Mouse (Mus musculus) 3134 (cell line): Measurements from ENCODE around the gene Irf4.

ENCODE experiments used
- DNase-seq: peaks from one replicate; pipeline ENCODE4 v3.0.0-alpha.2; 2011; ENCODE audit warnings: low spot score; ENCODE audit not compliant: insufficient read length; ENCODE audit errors: extremely low read depth

The Irf4 gene

DNA sequence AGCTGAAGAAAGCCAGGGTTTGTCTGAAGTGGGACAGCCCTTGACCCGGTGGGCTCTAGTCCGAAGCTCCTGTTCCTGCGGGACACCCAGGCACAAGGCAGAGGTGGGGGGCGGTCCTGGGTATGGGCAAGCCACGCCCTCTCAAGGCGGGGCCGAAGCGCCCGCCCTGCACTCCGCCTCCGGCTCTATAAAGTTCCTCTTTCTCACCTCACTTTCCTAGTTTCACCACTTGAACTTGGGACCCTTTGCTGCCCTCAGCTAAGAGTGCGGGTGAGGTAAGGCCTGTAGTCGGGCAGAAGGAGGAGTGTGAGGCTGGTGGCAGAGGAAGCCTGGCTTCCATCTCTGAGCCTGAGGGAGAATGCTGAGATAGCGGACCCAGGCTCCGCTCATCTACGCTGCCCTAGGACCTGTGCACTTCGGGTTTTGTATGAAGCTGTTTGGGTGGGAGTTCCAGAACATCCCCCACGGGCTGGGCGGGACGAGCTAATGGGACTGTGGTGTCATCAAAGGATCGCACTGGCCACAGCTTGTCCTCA, at the start of gene Irf4:
Irf4 (plus strand) TSS at position 206 of the 536 bp plus-strand sequence.
- DNase-seq = peak; percentile 10

GRCm38 (mm10) chr13:30702695-30703094, 46.3 kb upstream of the Irf4 start:
- DNase-seq = no peak

DNA sequence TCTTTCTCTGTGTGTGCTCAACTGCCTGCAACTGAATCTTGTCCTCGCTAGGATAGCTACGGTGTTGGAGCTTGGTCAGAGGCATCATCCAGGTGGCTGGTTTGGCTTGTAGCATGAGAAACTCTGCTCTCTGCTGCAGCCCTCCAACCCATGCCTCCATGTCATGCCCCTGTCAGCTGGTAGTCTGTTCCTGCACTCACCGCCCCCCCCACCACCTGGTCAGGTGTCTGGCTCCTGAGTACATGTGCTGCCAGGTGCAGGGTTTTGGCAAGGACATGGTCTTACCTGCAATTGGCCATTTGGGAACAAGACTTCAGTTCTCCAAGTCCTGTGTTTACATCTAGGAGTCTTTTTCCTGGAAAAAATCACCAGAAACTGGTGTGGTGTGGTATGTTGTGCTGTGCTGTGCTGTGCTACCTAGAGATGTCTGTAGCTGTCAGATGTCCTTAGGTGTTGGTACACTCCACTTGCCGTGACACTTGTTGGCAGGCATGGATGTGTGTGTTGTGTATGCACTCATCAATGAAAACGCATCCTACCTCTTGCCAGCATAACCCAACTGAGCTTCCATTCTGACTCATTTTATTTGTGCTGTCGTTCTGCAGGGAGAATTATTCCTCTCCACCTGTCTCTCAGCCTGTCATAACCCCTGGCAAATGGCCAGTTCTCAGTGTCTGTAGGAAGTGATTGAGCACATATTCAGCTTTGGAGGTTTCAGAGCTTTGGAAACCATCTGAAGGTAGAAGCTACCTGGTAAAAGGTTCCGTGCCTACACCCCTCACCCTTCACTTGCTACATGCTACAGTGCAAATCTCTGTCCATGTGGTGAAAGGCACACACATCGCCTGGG, 44.6 kb upstream of the Irf4 start:
- DNase-seq = no peak

- DNase-seq = no peak
These were observed 38.0 kb upstream of the Irf4 start for GRCm38 (mm10) chr13:30711066-30711465.

DNA sequence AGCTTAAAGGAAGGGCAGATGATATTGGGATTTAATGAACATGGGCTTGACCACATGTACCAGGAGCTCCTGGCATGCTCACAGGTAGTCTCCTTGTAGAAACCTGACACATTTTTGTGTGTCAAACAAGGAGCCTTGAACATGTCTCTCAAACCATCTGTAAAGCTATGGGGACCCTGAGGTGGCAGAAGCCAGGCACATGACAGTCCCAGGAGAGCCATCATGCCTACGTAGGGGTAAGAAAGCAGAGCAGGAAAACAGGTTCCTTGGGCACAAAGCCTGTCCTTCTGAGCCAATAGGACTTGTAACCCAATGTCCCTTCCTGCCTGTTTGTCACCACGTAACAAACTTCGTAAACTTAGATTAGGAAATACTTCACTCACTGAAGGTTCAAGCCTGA, 37.3 kb upstream of the Irf4 start:
- no peak for DNase-seq

DNA sequence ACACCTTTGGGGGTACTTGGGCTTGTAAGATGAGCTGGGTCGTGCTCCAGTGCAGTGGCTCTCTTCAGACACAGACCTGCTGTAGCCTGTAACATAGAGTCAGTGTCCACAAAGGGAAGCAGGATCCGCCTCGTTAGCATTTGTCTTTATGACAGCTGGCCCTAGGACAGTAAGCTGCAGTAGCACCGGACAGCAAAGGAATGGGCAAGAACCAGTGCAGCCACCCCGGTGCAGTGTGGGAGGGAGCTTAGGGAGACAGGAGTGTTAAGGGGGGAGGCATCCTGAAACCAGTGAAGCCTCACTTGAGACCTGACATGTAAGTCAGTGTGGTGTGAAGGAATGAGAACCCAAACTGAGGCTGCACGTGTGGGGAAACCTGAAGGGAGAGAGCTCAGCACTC, 36.7 kb upstream of the Irf4 start:
- DNase-seq = no peak

DNA sequence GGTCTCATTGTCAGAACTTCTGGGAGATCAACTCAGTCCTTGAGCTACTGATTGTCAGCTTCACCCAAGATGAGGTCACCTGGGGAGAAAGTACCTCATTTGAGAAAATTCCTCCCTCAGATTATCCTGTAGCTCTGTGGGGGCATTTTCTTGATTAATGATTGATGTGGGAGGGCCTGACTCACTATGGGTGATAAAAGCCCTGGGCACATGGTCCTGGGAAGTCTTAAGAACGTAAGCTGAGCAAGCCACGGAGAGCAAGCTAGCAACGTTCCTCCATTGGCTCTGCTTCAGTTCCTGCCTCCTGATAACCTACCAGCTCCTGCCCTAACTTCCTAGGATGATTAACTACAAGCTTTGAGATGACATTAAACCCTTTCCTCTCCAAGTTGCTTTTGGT, 35.4 kb upstream of the Irf4 start:
- no peak for DNase-seq

DNA sequence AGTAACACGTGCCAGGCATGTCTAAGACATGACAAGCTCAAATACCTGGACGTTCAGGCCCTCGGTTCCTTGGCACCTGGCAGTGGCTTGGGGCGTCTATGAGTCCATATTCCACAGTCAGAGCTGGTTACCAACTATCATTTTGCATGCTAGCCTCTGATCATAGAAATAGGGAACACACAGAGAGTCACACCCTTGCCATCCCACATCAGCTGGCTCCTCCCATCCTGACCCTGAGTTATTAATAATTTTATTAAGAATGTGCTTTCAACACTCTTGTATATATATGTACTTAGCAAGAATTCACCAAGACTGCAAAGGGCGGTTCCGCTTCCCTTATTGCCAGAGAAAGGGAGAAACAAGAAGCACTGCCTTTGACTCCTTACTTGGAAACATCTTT, 34.5 kb upstream of the Irf4 start:
- DNase-seq = no peak

DNA sequence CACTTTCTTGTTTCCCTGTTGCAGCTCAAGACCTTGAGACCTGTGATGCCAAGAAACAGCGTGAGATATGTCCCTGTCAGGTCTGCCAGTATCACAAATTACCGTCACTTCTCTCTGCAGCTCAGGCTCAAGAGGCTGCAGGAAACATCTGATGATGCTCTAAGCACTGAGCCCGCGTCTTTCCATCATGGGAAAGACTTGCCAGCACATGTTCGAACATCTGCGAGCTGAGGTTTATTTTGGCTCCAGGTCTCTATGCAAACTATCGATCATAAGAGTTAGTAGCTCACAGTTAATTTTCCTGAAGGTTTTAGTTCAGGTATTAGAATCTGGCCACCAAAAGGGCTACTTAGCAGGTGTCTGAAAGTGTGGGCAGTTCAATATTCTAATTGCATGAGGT, 34.0 kb upstream of the Irf4 start:
- DNase-seq = no peak

DNA sequence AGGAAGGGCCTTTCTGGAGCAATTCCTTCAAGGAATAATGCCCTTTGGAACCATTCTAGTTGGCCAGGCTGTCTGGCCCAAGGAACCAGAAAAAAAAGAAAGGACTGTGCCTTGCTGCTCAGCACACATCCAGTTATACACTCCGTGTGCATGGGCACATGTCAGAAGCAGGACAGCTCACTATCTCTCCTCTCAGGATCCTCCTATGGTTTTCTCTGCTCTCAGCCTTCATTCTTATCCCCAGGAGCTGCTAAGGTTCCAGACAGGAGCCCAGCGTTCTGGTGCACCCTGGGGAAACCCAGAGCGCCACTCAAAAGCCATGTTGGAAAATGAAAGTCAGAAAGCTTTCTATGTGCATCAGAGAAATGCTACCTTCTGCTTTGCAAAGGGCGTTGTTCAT, 33.5 kb upstream of the Irf4 start:
- no peak for DNase-seq

- no peak for DNase-seq
These were observed 32.4 kb upstream of the Irf4 start for GRCm38 (mm10) chr13:30716611-30717010.

DNA sequence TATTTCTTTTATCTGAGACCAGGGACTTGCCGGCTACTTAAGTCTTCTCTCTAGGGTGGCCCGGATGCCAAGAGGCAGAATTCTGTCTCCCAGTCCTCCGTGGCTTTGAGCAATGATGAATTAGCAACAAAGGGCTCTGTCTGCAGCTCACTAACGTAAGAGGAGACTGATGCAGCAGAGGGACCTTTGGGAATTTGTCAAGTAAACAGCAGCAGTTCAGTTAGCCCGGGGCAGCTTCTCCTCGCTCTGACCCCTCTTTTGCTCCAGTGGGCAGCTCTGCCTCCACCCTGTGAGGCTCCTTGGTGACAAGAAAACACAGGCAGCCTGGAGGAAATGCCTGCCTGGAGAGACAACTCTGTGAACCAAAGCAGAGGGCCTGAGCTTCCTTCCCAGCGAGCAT, 26.4 kb upstream of the Irf4 start:
- no peak for DNase-seq

DNA sequence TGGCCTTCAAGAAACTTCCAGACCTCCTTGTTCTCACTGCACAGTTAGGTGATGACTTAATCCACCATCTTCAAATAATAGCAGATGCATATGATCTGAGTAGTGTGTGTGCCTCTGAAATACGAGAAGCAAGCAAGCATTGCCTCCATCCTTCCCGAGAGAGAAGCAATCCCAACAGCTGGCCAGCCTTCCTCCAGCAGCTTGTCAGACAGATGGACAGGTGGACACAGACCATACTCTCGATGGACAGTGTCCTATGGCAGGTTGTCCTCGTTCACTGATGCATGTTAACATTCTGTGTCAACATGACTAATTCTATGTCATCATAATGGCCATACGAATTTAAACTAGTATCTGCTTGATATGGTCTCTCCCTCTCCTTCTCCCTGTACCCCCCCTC, 25.8 kb upstream of the Irf4 start:
- no peak for DNase-seq

DNA sequence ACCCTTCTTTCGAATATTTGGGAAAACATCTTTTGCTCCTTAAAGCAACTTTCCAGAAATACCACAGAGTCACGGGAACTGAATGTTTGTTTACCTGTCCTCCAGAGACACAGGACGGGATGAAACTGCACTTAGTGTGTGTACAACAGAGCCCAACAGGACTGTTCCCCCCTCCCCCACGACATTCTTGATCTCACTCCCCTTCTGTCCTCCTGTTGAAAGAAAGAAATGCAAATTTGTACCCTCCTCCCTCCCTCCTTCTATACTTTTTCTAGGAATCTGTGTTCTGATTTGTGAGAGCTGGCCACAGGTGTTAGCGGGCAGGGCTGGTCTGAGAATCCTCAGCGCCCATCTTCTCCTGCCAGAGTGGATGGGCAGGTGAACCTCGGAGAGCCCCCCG, 25.2 kb upstream of the Irf4 start:
- DNase-seq = no peak

- DNase-seq = no peak
These were observed 24.2 kb upstream of the Irf4 start for GRCm38 (mm10) chr13:30724691-30725271.

- no peak for DNase-seq
These were observed 22.1 kb upstream of the Irf4 start for GRCm38 (mm10) chr13:30726879-30727278.

GRCm38 (mm10) chr13:30728155-30728554, 20.9 kb upstream of the Irf4 start:
- DNase-seq = no peak

DNA sequence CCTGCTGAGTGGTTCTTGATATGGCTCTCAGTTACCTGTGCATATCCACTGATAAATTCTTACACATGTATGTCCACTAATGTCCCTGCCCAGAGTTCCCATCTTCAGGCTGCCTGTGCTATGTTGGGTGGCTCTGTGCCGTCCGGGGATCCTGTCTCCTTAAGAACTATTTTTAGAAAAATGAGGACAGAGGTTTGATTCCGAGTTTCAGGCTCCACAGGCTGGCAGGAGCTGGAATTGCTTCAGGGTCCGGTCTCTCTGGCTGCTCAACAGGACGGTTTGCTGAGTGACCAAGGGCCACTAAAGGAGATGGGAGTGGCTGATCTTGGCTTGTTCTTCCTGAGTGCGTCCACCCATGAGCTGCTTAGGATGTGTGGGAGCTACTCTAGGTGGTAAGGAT, 19.8 kb upstream of the Irf4 start:
- no peak for DNase-seq

DNA sequence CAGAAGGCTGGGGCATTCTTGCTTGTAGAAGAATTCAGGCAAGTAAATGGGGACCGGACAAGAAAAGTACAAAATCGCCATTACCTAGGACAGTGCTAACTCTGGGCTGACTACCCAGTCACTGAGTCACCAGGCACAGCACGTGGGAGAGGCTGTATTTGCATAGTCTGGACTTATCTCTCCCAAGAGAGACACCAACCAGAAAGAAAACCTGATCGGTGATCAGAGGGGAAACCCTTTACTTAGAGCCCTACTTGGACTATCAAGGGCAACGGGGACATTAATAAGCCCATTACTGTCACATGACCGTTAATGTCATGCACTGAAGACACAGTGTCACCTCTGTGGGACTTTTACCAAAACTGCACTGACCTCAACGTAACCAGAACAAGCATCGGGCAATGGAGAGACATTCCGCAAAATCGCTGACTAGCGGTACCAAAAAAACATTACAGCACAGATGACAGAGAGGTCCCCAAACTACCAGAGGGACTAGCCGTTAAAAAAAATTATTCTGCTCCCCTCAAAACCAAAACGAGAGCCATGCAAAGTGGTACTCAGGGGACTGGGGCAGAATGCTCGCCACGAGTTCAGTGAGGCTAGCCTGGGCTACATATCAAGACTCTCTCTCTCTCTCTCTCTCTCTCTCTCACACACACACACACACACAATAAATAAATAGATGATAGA, 18.8 kb upstream of the Irf4 start:
- no peak for DNase-seq

DNA sequence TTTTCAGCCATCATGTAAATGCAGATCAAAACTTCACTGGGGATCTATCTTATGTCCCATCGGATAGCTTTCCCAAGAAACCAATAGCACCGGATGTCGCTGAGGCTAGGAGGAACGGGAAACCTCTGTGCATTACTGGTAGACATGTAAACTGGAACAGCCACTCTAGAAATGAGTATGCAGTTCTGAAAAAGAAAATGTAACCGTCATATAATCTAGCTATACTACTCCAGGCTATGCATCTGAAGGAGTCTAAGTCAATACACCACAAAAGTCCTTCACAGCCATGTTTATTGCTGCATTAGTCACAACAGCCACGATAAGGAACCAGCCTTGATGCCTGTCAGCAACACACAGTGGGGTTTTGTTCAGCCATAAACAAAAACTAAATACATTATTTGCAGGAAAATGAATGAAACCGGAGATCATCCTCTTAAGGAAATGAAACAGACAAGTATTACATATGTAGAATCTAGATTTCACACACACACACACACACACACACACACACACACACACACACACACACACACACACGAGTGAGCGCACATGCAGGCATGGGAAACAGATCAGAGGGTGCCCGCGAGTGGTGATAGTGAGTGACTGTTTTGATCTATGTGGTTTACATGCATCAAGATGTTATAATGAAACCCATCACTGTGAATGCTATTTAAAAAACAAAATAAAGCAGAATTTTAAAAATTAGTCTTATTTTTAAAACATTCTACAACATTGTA, 16.1 kb upstream of the Irf4 start:
- no peak for DNase-seq

GRCm38 (mm10) chr13:30736721-30737120, 12.3 kb upstream of the Irf4 start:
- DNase-seq = no peak
